In the genomic region with DNA sequence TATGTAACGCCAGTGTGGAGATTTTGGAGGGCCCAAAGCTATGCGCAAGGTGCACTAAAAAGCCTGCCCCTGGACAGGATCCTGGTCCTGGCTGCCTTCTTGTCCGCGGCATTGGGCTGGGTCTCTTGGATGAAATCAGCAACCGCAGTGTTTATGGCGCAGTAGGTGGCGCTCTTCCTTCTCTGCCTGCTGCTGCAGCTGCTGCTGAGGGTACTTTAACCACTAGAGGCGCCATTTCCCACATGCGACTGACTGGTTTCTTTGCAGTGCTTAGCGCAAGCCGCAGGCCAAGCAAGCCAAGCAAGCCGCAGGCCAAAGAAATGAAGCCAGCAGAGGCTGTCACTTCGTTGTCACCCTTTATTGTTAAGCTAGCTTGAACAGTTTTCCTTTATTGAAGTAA, we compare ENCODE assay signal across 8 mouse cellular contexts. TPM values are rescaled to one million over a fixed set of nuclear protein-coding genes. Genes with fewer than 3 reads are reported as not detected.
DNase-seq lines count a peak whose midpoint lies in the region; ATAC-seq and TF ChIP-seq lines count a peak whose summit lies in the region.

No protein-coding gene starts in this region.

- under 1% methylated on average over 13 of the region's 13 CpGs for WGBS in hindbrain, postnatal 0 days

- ATAC-seq in activated CD4-positive, CD25-positive, alpha-beta regulatory T cell, adult 4 months = peak; percentile 56
- peak; percentile 68 for ATAC-seq in common myeloid progenitor, adult 5-6 weeks (replicated peaks; ENCODE audit: low read depth, poor library complexity, severe bottlenecking)
- ATAC-seq in hindbrain, postnatal 0 days = peak; percentile 61
- ATAC-seq in megakaryocyte, adult 5-6 weeks (ENCODE audit: poor library complexity, severe bottlenecking) = peak; percentile 63

- DNase-seq in gastrocnemius, adult 2 months = peak; percentile 94
- DNase-seq in hindbrain, postnatal 0 days (ENCODE audit: low spot score) = peak; percentile 99
- DNase-seq in left cerebral cortex, adult 8-10 months (ENCODE audit: low spot score in 2 of 2) = peak; percentile 76 to 89
- peak; percentile 96 for DNase-seq in right cerebral cortex, adult 18-20 months
- peak; percentile 57 for DNase-seq in urinary bladder, adult 2 months (ENCODE audit: low spot score)

- H3K4me1 ChIP-seq in hindbrain, postnatal 0 days (ENCODE audit: insufficient read depth, low read length) = peaks cover 5% of the 10 kb centered on the region; the same call in 1 of the 2 replicates

- intact Hi-C loops in gastrocnemius, adult 2 months (cut with DNase I) = loop anchor here (2.0 to 5.0 kb wide), 5 partner anchors 105 to 320 kb away; a partner anchor contains a TSS

- peak overlapping the region; percentile 99 for H3K27ac ChIP-seq in gastrocnemius, adult 2 months
- H3K27ac ChIP-seq in hindbrain, postnatal 0 days = 0 out of 2 replicates have a peak overlapping the region, but pooled peaks have one; percentile 88

- H3K36me3 ChIP-seq in hindbrain, postnatal 0 days (ENCODE audit: insufficient read depth, low read length) = peaks cover 36% of the 10 kb centered on the region

- H3K4me2 ChIP-seq in hindbrain, postnatal 0 days (ENCODE audit: low read depth, low read length) = peak overlapping the region; percentile 84

- no peaks in the 10 kb centered on the region for H3K9me3 ChIP-seq in hindbrain, postnatal 0 days (ENCODE audit: low read length)

- peak overlapping the region; percentile 99; the same call in 1 of the 2 replicates for H3K9ac ChIP-seq in hindbrain, postnatal 0 days (replicated peaks; ENCODE audit: low read length)

- H3K27me3 ChIP-seq in hindbrain, postnatal 0 days (ENCODE audit: insufficient read depth, low read length) = no peaks in the 10 kb centered on the region

- TF ChIP-seq CTCF in gastrocnemius, adult 2 months (IDR thresholded peaks at IDR 0.05) = no peak; the same call in 1 of the 2 replicates
- peak; percentile 100 for TF ChIP-seq CTCF in hindbrain, postnatal 0 days (IDR thresholded peaks at IDR 0.05; ENCODE audit: low read depth)

- H3K4me3 ChIP-seq in gastrocnemius, adult 2 months = peak overlapping the region; percentile 95
- H3K4me3 ChIP-seq in hindbrain, postnatal 0 days (ENCODE audit: low read length) = peak overlapping the region; percentile 98

RNA-seq across cellular contexts. Expression of a gene that starts 2.6 kb away (rescaled TPM):
- polyA plus RNA-seq in activated CD4-positive, CD25-positive, alpha-beta regulatory T cell, adult 4 months (2017; shearing (Covaris generic)) = 1,000 to 10,000 TPM; 1,514 to 2,306 TPM
- 609 and 643 TPM in 2 replicates for total RNA-seq in common myeloid progenitor, adult 5-6 weeks (2017)
- total RNA-seq in gastrocnemius, adult 2 months (2021) = 100 to 1,000 TPM; 513 to 579 TPM
- 1,139 and 1,416 TPM in 2 replicates for total RNA-seq in hindbrain, postnatal 0 days (2014; rRNA removed)
- 4,078 and 4,190 TPM in 2 replicates for polyA plus RNA-seq in hindbrain, postnatal 0 days (2015; fragmentation: Nextera tagmentation; extraction: Ambion mirVana)
- 1,000 to 10,000 TPM; 2,052 to 2,216 (median 2,103) TPM for total RNA-seq in left cerebral cortex, adult 8-10 months (2022)
- total RNA-seq in megakaryocyte, adult 5-6 weeks (2015) = 717 and 805 TPM in 2 replicates
- total RNA-seq in megakaryocyte, adult 5-6 weeks (2017) = 1,003 and 1,237 TPM in 2 replicates
- 289 and 307 TPM in 2 replicates for polyA plus RNA-seq in urinary bladder, adult 2 months (2012; rRNA removed)

RNA-seq across cellular contexts. Expression of a gene that starts 42.4 kb away (rescaled TPM):
- polyA plus RNA-seq in activated CD4-positive, CD25-positive, alpha-beta regulatory T cell, adult 4 months (2017; shearing (Covaris generic)) = 10 to 100 TPM; 13.0 to 15.3 TPM
- 35.2 and 39.8 TPM in 2 replicates for total RNA-seq in common myeloid progenitor, adult 5-6 weeks (2017)
- total RNA-seq in gastrocnemius, adult 2 months (2021) = 1 to 10 TPM; 7.8 to 9.1 TPM
- total RNA-seq in hindbrain, postnatal 0 days (2014; rRNA removed) = 20.2 and 20.5 TPM in 2 replicates
- 11.8 and 13.6 TPM in 2 replicates for polyA plus RNA-seq in hindbrain, postnatal 0 days (2015; fragmentation: Nextera tagmentation; extraction: Ambion mirVana)
- total RNA-seq in left cerebral cortex, adult 8-10 months (2022) = 10 to 100 TPM; 18.0 to 21.0 (median 19.7) TPM
- total RNA-seq in megakaryocyte, adult 5-6 weeks (2015) = 3.3 and 8.2 TPM in 2 replicates
- 20.4 and 25.9 TPM in 2 replicates for total RNA-seq in megakaryocyte, adult 5-6 weeks (2017)
- polyA plus RNA-seq in urinary bladder, adult 2 months (2012; rRNA removed) = 10.0 and 12.9 TPM in 2 replicates

Comparison
In these comparisons a context has a peak if more than half of its experiments do, and no peak if none do; other contexts are left out.
1. Peak in every context shown above with its lines: DNase-seq, ATAC-seq, H3K4me3 ChIP-seq and H3K27ac ChIP-seq.